7 mouse cellular contexts compared by ENCODE assay signal in genomic region chr4:155624338-155625291, GRCm38 (mm10). TPM values are rescaled to one million over a fixed set of nuclear protein-coding genes. Genes with fewer than 3 reads are reported as not detected.
A peak's percentile ranks its signal among the peaks of the same experiment; 100 is the strongest.
DNase-seq lines count a peak whose midpoint lies in the region; ATAC-seq lines count a peak whose summit lies in the region.

Gene Cdk11b, plus strand, starts transcription at chr4:155624854.

- peak within 1 kb of the TSS; percentile 81 for H3K9ac ChIP-seq in embryonic facial prominence, embryonic 11.5 days (replicated peaks; ENCODE audit: low read length)
- H3K9ac ChIP-seq in midbrain, embryonic 13.5 days (replicated peaks), result peak within 1 kb of the TSS; percentile 93

- H3K36me3 ChIP-seq in embryonic facial prominence, embryonic 11.5 days (replicated peaks; ENCODE audit: control insufficient read depth, insufficient read depth, low read depth, low read length), result no peaks in the 10 kb centered on the region; the same call in 1 of the 2 replicates
- peaks cover 53% of the 10 kb centered on the region for H3K36me3 ChIP-seq in limb, embryonic 10.5 days
- H3K36me3 ChIP-seq in midbrain, embryonic 13.5 days, result peaks cover 46% of the 10 kb centered on the region

- H3K4me1 ChIP-seq in embryonic facial prominence, embryonic 11.5 days (ENCODE audit: control insufficient read depth, insufficient read depth, low read length), result no peaks in the 10 kb centered on the region
- peaks cover 12% of the 10 kb centered on the region; the same call in 1 of the 2 replicates for H3K4me1 ChIP-seq in limb, embryonic 10.5 days
- H3K4me1 ChIP-seq in midbrain, embryonic 13.5 days (replicated peaks), result peaks cover 14% of the 10 kb centered on the region

- ATAC-seq in embryonic facial prominence, embryonic 11.5 days (replicated peaks; ENCODE audit: insufficient number of reproducible peaks, low FRiP score, low TSS enrichment, low read depth), result peak; percentile 99
- ATAC-seq in granulocyte monocyte progenitor cell, adult 5-6 weeks (replicated peaks; ENCODE audit: poor library complexity, severe bottlenecking), result peak; percentile 96
- ATAC-seq in midbrain, embryonic 13.5 days, result peak; percentile 100

- H3K4me3 ChIP-seq in embryonic facial prominence, embryonic 11.5 days (ENCODE audit: low read depth, low read length), result peak within 1 kb of the TSS; percentile 97
- peak within 1 kb of the TSS; percentile 78 for H3K4me3 ChIP-seq in limb, embryonic 10.5 days
- H3K4me3 ChIP-seq in midbrain, embryonic 13.5 days (replicated peaks), result peak within 1 kb of the TSS; percentile 99

- H3K27ac ChIP-seq in embryonic facial prominence, embryonic 11.5 days (replicated peaks; ENCODE audit: low read depth, low read length), result peak within 1 kb of the TSS; percentile 75
- H3K27ac ChIP-seq in limb, embryonic 10.5 days, result peak within 1 kb of the TSS; percentile 86
- H3K27ac ChIP-seq in midbrain, embryonic 13.5 days, result peak within 1 kb of the TSS; percentile 85

- H3K4me2 ChIP-seq in embryonic facial prominence, embryonic 11.5 days (ENCODE audit: low read depth, low read length), result peak within 1 kb of the TSS; percentile 64
- peak within 1 kb of the TSS; percentile 88 for H3K4me2 ChIP-seq in midbrain, embryonic 13.5 days (replicated peaks)

- DNase-seq in adrenal gland, postnatal 14 days, result peak; percentile 97
- peak; percentile 98 for DNase-seq in embryonic facial prominence, embryonic 11.5 days (ENCODE audit: low spot score)
- DNase-seq in kidney, adult 11 months, result peak; percentile 96
- peak; percentile 98 for DNase-seq in limb, embryonic 10.5 days (ENCODE audit: low spot score)
- DNase-seq in spleen, adult 12 weeks (ENCODE audit: low spot score), result peak; percentile 91

- H3K9me3 ChIP-seq in embryonic facial prominence, embryonic 11.5 days (replicated peaks; ENCODE audit: control insufficient read depth, low read length), result no peaks in the 10 kb centered on the region
- H3K9me3 ChIP-seq in limb, embryonic 10.5 days (replicated peaks), result no peaks in the 10 kb centered on the region
- no peaks in the 10 kb centered on the region for H3K9me3 ChIP-seq in midbrain, embryonic 13.5 days

- WGBS in embryonic facial prominence, embryonic 11.5 days, result under 1% methylated on average over 84 of the region's 84 CpGs
- WGBS in limb, embryonic 10.5 days, result under 1% methylated on average over 81 of the region's 84 CpGs
- under 1% methylated on average over 84 of the region's 84 CpGs for WGBS in midbrain, embryonic 13.5 days

- H3K27me3 ChIP-seq in embryonic facial prominence, embryonic 11.5 days (ENCODE audit: control insufficient read depth, insufficient read depth, low read length), result no peaks in the 10 kb centered on the region
- no peaks in the 10 kb centered on the region for H3K27me3 ChIP-seq in limb, embryonic 10.5 days (ENCODE audit: low read depth, poor library complexity, severe bottlenecking)
- H3K27me3 ChIP-seq in midbrain, embryonic 13.5 days, result no peaks in the 10 kb centered on the region

RNA-seq across cellular contexts. Expression of gene Cdk11b, which starts in this region (rescaled TPM):
- total RNA-seq in adrenal gland, postnatal 14 days (2021), result 56.4 and 59.3 TPM in 2 replicates
- 65.3 and 71.2 TPM in 2 replicates for polyA plus RNA-seq in embryonic facial prominence, embryonic 11.5 days (2014; fragmentation: Nextera tagmentation; extraction: Ambion mirVana)
- total RNA-seq in granulocyte monocyte progenitor cell, adult 5-6 weeks (2014; fragmentation: Nextera tagmentation), result 53.9 and 57.8 TPM in 2 replicates
- 42.1 and 44.8 TPM in 2 replicates for total RNA-seq in granulocyte monocyte progenitor cell, adult 5-6 weeks (2017)
- 74.1 and 74.8 TPM in 2 replicates for polyA plus RNA-seq in limb, embryonic 10.5 days (2016; fragmentation: Nextera tagmentation; extraction: Ambion mirVana)
- 65.1 and 66.8 TPM in 2 replicates for polyA plus RNA-seq in midbrain, embryonic 13.5 days (2015; fragmentation: Nextera tagmentation; extraction: Ambion mirVana)

Comparison
In these comparisons a context has a peak if more than half of its experiments do, and no peak if none do; other contexts are left out.
1. Peak in every context shown above with its lines: DNase-seq, ATAC-seq, H3K4me3 ChIP-seq and H3K27ac ChIP-seq.